Mouse (Mus musculus): Measurements from ENCODE around the gene 4930550L24Rik.

DNA sequence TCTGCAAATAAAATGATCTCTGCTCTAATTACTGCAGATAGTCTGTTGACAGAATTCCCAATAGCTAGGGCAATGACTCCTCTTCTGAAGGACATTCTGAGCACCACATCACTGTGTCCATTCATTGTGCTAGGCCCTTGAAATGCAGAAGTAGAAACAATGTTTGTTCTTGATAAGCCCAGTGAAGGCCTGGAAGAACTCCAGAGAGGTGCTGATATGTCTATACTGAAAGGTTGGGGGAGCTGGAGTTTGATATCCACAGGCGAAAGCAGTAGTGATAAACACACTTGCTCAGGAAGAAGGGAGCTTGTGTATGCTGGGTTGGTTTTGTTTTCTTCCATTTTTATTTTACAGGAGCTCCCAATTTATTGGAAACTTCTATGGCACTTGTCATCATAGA, 8.4 kb upstream of the 4930550L24Rik start:
- TF ChIP-seq CTCF (IDR thresholded peaks at IDR 0.05) = no peak
- no peak for TF ChIP-seq POLR2A (IDR thresholded peaks at IDR 0.05; ENCODE audit: insufficient read depth, low read depth, low read length)
